Mouse (Mus musculus): Measurements from ENCODE around the gene Rab21. TPM values are rescaled to one million over a fixed set of nuclear protein-coding genes. Genes with fewer than 3 reads are reported as not detected.

Gene Rab21
- polyA plus RNA-seq, 1 experiment from 2014 or later = 15.0 TPM

- Histone ChIP-seq H3K9me3 (peaks cover 6% of the 10 kb centered on the region; the same call in 1 of the 2 replicates), H3K36me3 (no peaks in the 10 kb centered on the region), H3K4me1 (no peaks in the 10 kb centered on the region), H3K4me2 (replicated peaks) (no peak overlapping the region), H3K27ac (no peak overlapping the region), H3K9ac (no peak overlapping the region), H3K27me3 (replicated peaks) (no peaks in the 10 kb centered on the region), H3K4me3 (no peak overlapping the region)
- 89% methylated on average over 2 of the region's 2 CpGs for WGBS
- no peak for ATAC-seq (ENCODE audit: low FRiP score, low read depth)
Observed at GRCm38 (mm10) chr10:115262261-115262660, 53.1 kb downstream of the Rab21 start.

- Histone ChIP-seq H3K9ac (no peak overlapping the region), H3K4me2 (replicated peaks) (no peak overlapping the region), H3K4me1 (no peaks in the 10 kb centered on the region), H3K9me3 (peaks cover 6% of the 10 kb centered on the region; the same call in 1 of the 2 replicates), H3K27ac (no peak overlapping the region), H3K4me3 (no peak overlapping the region), H3K27me3 (replicated peaks) (no peaks in the 10 kb centered on the region), H3K36me3 (no peaks in the 10 kb centered on the region)
- no peak for ATAC-seq (ENCODE audit: low FRiP score, low read depth)
- 88% methylated on average over 3 of the region's 3 CpGs for WGBS
Observed at GRCm38 (mm10) chr10:115261428-115261827, 54.0 kb downstream of the Rab21 start.

- H3K4me1 ChIP-seq = no peaks in the 10 kb centered on the region
- no peak overlapping the region for H3K27ac ChIP-seq
- H3K9me3 ChIP-seq = peaks cover 6% of the 10 kb centered on the region; the same call in 1 of the 2 replicates
- H3K27me3 ChIP-seq (replicated peaks) = no peaks in the 10 kb centered on the region
- no peak overlapping the region for H3K9ac ChIP-seq
- H3K36me3 ChIP-seq = no peaks in the 10 kb centered on the region
- 82% methylated on average over 5 of the region's 5 CpGs for WGBS
- no peak overlapping the region for H3K4me2 ChIP-seq (replicated peaks)
- ATAC-seq (ENCODE audit: low FRiP score, low read depth) = no peak
- no peak overlapping the region for H3K4me3 ChIP-seq
Observed at GRCm38 (mm10) chr10:115256162-115256561, 59.2 kb downstream of the Rab21 start.

DNA sequence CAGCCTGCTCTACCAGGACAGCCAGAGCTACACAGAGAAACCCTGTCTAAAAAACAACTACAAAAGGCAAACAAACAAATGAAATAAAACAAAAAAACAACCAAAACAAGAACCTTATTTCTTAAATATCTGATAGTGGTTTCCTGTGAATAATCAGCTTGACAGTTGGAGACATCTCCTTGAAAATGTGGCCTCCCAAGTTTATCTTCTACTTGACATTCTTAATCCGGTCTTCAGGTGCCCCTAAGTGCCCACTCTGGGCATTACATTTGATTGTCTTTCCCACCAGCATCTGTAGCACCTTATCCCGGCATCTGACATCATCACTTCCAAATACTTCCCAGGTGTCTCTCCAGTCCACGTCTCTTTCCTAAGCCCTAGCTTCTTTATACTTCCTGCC is 61.9 kb downstream of the Rab21 start:
- no peaks in the 10 kb centered on the region for H3K9me3 ChIP-seq
- no peaks in the 10 kb centered on the region for H3K27me3 ChIP-seq (replicated peaks)
- no peak for ATAC-seq (ENCODE audit: low FRiP score, low read depth)
- no peak overlapping the region for H3K27ac ChIP-seq
- no peak overlapping the region for H3K4me3 ChIP-seq
- no peaks in the 10 kb centered on the region for H3K36me3 ChIP-seq
- H3K4me2 ChIP-seq (replicated peaks) = no peak overlapping the region
- peaks cover 6% of the 10 kb centered on the region for H3K4me1 ChIP-seq
- 82% methylated on average over 3 of the region's 3 CpGs for WGBS
- H3K9ac ChIP-seq = no peak overlapping the region

GRCm38 (mm10) chr10:115252321-115252757 is 63.1 kb downstream of the Rab21 start:
- no peak for ATAC-seq (ENCODE audit: low FRiP score, low read depth)
- Histone ChIP-seq H3K36me3 (no peaks in the 10 kb centered on the region), H3K9me3 (no peaks in the 10 kb centered on the region), H3K4me1 (peaks cover 11% of the 10 kb centered on the region), H3K4me3 (peak overlapping the region; percentile 92), H3K27me3 (replicated peaks) (no peaks in the 10 kb centered on the region), H3K9ac (0 out of 2 replicates have a peak overlapping the region, but pooled peaks have one; percentile 6), H3K27ac (no peak overlapping the region), H3K4me2 (replicated peaks) (peak overlapping the region; percentile 80)
- 15% methylated on average over 10 of the region's 10 CpGs for whole genome bisulfite sequencing

GRCm38 (mm10) chr10:115251088-115251934 is 64.1 kb downstream of the Rab21 start, which contains the start of gene Tbc1d15:
Gene Tbc1d15 (minus strand): TSS chr10:115251467.
- H3K9me3 ChIP-seq = no peaks in the 10 kb centered on the region
- H3K4me2 ChIP-seq (replicated peaks) = peak within 1 kb of the TSS; percentile 80
- H3K36me3 ChIP-seq = no peaks in the 10 kb centered on the region
- H3K9ac ChIP-seq = peak within 1 kb of the TSS; percentile 81
- H3K27ac ChIP-seq = no peak within 1 kb of the TSS
- peak within 1 kb of the TSS; percentile 92 for H3K4me3 ChIP-seq
- H3K27me3 ChIP-seq (replicated peaks) = no peaks in the 10 kb centered on the region
- under 1% methylated on average over 67 of the region's 67 CpGs for WGBS
- peak; percentile 98 for ATAC-seq (ENCODE audit: low FRiP score, low read depth)
- peaks cover 11% of the 10 kb centered on the region for H3K4me1 ChIP-seq

DNA sequence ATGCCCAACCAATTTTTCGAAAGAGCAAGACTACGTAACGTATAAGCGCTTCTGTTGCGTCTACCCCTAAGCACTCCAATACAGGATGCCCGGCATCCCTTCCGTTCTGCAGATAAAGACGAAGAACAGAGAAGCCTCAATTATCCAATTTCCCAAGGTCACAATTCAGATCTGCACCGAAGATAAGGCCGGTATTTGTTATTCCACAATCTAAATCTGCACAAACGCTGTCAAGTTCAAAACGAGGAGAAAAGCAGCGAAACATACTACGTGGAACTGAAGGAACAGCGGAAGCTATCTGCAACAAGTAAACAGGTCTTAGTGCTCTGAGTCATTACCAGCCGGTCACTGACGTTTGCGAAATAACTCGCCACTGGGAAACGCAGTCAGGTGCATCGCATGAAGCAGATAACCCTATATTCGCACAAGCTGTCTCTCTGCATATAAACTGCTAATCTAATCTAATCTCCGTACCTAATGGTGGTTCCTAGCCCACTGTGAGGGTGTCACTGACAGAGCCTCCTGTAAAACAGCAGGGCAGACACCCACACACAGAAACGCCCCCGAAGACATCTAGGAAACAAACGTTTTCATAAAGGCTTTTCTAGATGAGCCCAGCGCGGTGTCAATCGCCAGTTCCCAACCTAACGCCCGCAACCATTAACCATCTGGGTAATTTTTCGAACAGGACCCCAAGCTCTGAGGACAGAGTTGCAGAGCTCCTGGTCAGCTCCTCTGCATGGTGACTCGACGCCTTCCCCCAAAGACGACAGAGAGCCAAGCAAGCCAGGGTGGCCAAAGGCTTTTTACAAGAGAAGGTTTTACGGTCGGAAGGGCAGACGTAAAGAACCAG is 64.9 kb downstream of the Rab21 start:
- 32% methylated on average over 38 of the region's 38 CpGs for WGBS

DNA sequence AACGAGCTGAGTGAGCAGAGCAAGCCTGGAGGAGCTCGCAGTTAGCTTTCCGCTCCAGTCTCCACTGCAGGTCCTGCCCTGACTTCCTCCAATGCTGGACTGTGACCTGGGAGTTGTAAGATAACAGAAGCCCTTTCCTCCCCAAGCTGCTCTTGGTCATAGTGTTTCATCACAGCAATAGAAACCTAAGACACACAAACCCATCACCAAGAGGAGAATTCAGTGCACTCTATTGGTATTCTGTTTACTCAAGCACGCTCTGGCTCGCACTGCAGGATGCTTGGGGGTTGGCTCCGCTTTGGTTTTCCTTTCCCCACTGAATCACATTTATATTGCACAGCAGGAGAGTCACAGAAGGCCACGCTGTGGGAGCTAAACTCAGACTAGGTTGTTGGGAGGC is 67.4 kb downstream of the Rab21 start:
- no peaks in the 10 kb centered on the region for H3K27me3 ChIP-seq (replicated peaks)
- peak overlapping the region; percentile 20; the same call in 1 of the 2 replicates for H3K4me2 ChIP-seq (replicated peaks)
- H3K9me3 ChIP-seq = no peaks in the 10 kb centered on the region
- H3K4me3 ChIP-seq = no peak overlapping the region
- H3K4me1 ChIP-seq = peaks cover 11% of the 10 kb centered on the region
- no peak overlapping the region for H3K27ac ChIP-seq
- WGBS = 39% methylated on average over 7 of the region's 7 CpGs
- H3K9ac ChIP-seq = no peak overlapping the region
- no peak for ATAC-seq (ENCODE audit: low FRiP score, low read depth)
- no peaks in the 10 kb centered on the region for H3K36me3 ChIP-seq

More for the DNA sequence above, 64.9 kb downstream of the Rab21 start:
- H3K9ac ChIP-seq = peak overlapping the region; percentile 81
- no peak; the same call in 1 of the 2 replicates for ATAC-seq (ENCODE audit: low FRiP score, low read depth)
- H3K27ac ChIP-seq = no peak overlapping the region
- no peaks in the 10 kb centered on the region for H3K9me3 ChIP-seq
- no peaks in the 10 kb centered on the region for H3K36me3 ChIP-seq
- H3K4me1 ChIP-seq = peaks cover 11% of the 10 kb centered on the region
- H3K4me3 ChIP-seq = peak overlapping the region; percentile 92
- peak overlapping the region; percentile 80 for H3K4me2 ChIP-seq (replicated peaks)
- H3K27me3 ChIP-seq (replicated peaks) = no peaks in the 10 kb centered on the region

GRCm38 (mm10) chr10:115245488-115245887 is 69.9 kb downstream of the Rab21 start:
- H3K9me3 ChIP-seq = no peaks in the 10 kb centered on the region
- no peak overlapping the region for H3K9ac ChIP-seq
- H3K4me3 ChIP-seq = no peak overlapping the region
- H3K27me3 ChIP-seq (replicated peaks) = no peaks in the 10 kb centered on the region
- 95% methylated on average over 2 of the region's 2 CpGs for WGBS
- peaks cover 10% of the 10 kb centered on the region for H3K4me1 ChIP-seq
- no peak overlapping the region for H3K27ac ChIP-seq
- H3K36me3 ChIP-seq = no peaks in the 10 kb centered on the region
- no peak overlapping the region for H3K4me2 ChIP-seq (replicated peaks)
- no peak for ATAC-seq (ENCODE audit: low FRiP score, low read depth)

DNA sequence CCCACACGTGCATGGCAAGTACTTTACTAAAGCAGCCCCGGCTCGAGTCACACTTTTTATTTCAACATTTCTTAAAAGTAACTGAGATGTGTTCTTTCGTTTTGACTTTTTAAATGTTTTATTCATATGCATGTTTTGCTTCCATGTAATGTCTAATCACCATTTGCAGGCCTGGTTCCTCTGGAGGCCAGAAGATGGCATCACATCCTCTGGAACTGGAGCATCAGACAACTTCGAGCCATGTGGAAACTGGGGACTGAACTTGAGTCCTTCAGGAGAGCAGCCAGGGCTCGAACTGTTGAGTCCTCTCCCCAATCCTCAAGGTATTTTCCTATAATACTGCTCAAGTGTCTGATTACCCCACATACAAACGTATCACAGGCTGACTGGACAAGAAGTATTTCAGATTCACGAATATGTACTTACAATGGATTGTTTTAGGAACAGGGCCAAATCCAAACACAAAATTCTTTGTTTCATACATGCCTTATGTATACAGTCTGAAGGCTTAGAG is 74.3 kb downstream of the Rab21 start:
- H3K4me2 ChIP-seq (replicated peaks) = no peak overlapping the region
- no peak overlapping the region for H3K27ac ChIP-seq
- H3K4me1 ChIP-seq = no peaks in the 10 kb centered on the region
- no peak for ATAC-seq (ENCODE audit: low FRiP score, low read depth)
- H3K9me3 ChIP-seq = no peaks in the 10 kb centered on the region
- H3K27me3 ChIP-seq (replicated peaks) = no peaks in the 10 kb centered on the region
- peaks cover 20% of the 10 kb centered on the region for H3K36me3 ChIP-seq
- 85% methylated on average over 8 of the region's 8 CpGs for WGBS
- H3K4me3 ChIP-seq = no peak overlapping the region
- H3K9ac ChIP-seq = no peak overlapping the region

GRCm38 (mm10) chr10:115237931-115238330 is 77.5 kb downstream of the Rab21 start:
- Histone ChIP-seq H3K9me3 (no peaks in the 10 kb centered on the region), H3K4me2 (replicated peaks) (no peak overlapping the region), H3K4me3 (no peak overlapping the region), H3K27ac (no peak overlapping the region), H3K4me1 (no peaks in the 10 kb centered on the region), H3K27me3 (replicated peaks) (no peaks in the 10 kb centered on the region), H3K9ac (no peak overlapping the region), H3K36me3 (peaks cover 24% of the 10 kb centered on the region)
- 90% methylated on average over 4 of the region's 4 CpGs for WGBS
- ATAC-seq (ENCODE audit: low FRiP score, low read depth) = no peak

Measured in neural tube, embryonic 12.5 days (tissue).